Mouse (Mus musculus): ENCODE measurements around the gene Eid2b.

DNA sequence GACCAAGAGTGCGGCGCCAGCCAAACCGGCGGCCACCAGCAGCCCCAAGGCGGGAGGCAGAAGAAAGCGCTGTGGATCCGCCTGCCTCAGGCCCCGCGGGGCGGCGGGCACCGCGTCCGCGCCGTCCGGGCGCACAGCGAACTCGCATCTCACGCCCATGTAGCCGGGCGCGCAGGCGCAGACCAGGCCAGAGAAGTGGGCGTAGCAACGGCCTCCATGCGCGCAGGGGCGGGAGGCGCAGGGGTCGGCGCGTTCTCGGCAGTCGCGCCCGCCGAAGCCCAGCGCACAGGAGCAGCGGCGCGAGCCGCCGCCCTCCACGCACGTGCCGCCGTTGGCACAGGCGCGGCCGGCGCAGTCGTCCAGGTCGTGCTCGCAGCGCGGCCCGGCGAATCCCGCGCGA is 16.9 kb downstream of the Eid2b start:
- TF ChIP-seq EP300 (IDR thresholded peaks at IDR 0.05; ENCODE audit: insufficient read depth, low read depth, low read length) (no peak), POLR2A (IDR thresholded peaks at IDR 0.05; ENCODE audit: insufficient read depth, low read depth, low read length) (no peak), CTCF (IDR thresholded peaks at IDR 0.05) (no peak)

All from heart, adult 2 months (tissue).